Mouse (Mus musculus): ENCODE measurements around the gene Rnf157.
A peak's percentile ranks its signal among the peaks of the same experiment; 100 is the strongest.
"Not testable (repeated sequence)": the region's sequence is repeated elsewhere in the genome, so short reads cannot be mapped to it uniquely, and the experiment has no call there.

Gene Rnf157

GRCm38 (mm10) chr11:116418194-116418840, 5.5 kb upstream of the Rnf157 start:
- DNase-seq (ENCODE audit: low read depth, low spot score): peak; percentile 48

- DNase-seq (ENCODE audit: low read depth, low spot score): no peak
These were observed 4.2 kb upstream of the Rnf157 start for GRCm38 (mm10) chr11:116417054-116417453.

- DNase-seq (ENCODE audit: low read depth, low spot score): no peak
These were observed 3.5 kb upstream of the Rnf157 start for GRCm38 (mm10) chr11:116416196-116416943.

- no peak for DNase-seq (ENCODE audit: low read depth, low spot score)
These were observed 795 bp upstream of the Rnf157 start for GRCm38 (mm10) chr11:116413631-116414022.

- no peak for DNase-seq (ENCODE audit: low read depth, low spot score)
These were observed 604 bp downstream of the Rnf157 start for GRCm38 (mm10) chr11:116412028-116412827.

GRCm38 (mm10) chr11:116411582-116411981, 1.2 kb downstream of the Rnf157 start:
- peak; percentile 61 for DNase-seq (ENCODE audit: low read depth, low spot score)

GRCm38 (mm10) chr11:116410415-116410814, 2.4 kb downstream of the Rnf157 start:
- DNase-seq (ENCODE audit: low read depth, low spot score): not testable (repeated sequence)

- no peak for DNase-seq (ENCODE audit: low read depth, low spot score)
These were observed 3.8 kb downstream of the Rnf157 start for GRCm38 (mm10) chr11:116409008-116409407.

- DNase-seq (ENCODE audit: low read depth, low spot score): no peak
These were observed 6.6 kb downstream of the Rnf157 start for GRCm38 (mm10) chr11:116406231-116406728.

- DNase-seq (ENCODE audit: low read depth, low spot score): no peak
These were observed 7.2 kb downstream of the Rnf157 start for GRCm38 (mm10) chr11:116405601-116406000.

GRCm38 (mm10) chr11:116400560-116400959, 12.3 kb downstream of the Rnf157 start:
- no peak for DNase-seq (ENCODE audit: low read depth, low spot score)

- DNase-seq (ENCODE audit: low read depth, low spot score): no peak
These were observed 14.5 kb downstream of the Rnf157 start for GRCm38 (mm10) chr11:116398348-116398677.

GRCm38 (mm10) chr11:116397517-116398347, 15.1 kb downstream of the Rnf157 start:
- DNase-seq (ENCODE audit: low read depth, low spot score): no peak

- DNase-seq (ENCODE audit: low read depth, low spot score): no peak
These were observed 15.9 kb downstream of the Rnf157 start for GRCm38 (mm10) chr11:116396934-116397330.

GRCm38 (mm10) chr11:116396276-116396933, 16.4 kb downstream of the Rnf157 start:
- no peak for DNase-seq (ENCODE audit: low read depth, low spot score)

- no peak for DNase-seq (ENCODE audit: low read depth, low spot score)
These were observed 18.1 kb downstream of the Rnf157 start for GRCm38 (mm10) chr11:116394769-116395168.

GRCm38 (mm10) chr11:116388841-116389480, 23.9 kb downstream of the Rnf157 start:
- no peak for DNase-seq (ENCODE audit: low read depth, low spot score)

- DNase-seq (ENCODE audit: low read depth, low spot score): peak; percentile 90
These were observed 25.5 kb downstream of the Rnf157 start for GRCm38 (mm10) chr11:116387086-116388071.

- no peak for DNase-seq (ENCODE audit: low read depth, low spot score)
These were observed 26.8 kb downstream of the Rnf157 start for GRCm38 (mm10) chr11:116385999-116386398.

Data from ZHBTc4 (cell line).